Mouse (Mus musculus) heart, postnatal 14 days (tissue): Measurements from ENCODE around the gene BC049715. TPM values are rescaled to one million over a fixed set of nuclear protein-coding genes. Genes with fewer than 3 reads are reported as not detected.
"Not testable (repeated sequence)": the region's sequence is repeated elsewhere in the genome, so short reads cannot be mapped to it uniquely, and the experiment has no call there.

Experiments
- DNase-seq, 2 experiments: peaks; one replicate each; pipeline ENCODE4 v3.0.0; 2021 to 2022
- intact Hi-C: fragments of 180-260 bp; cut with DNase I; formaldehyde crosslinking; loops from one replicate; pipeline ENCODE4 v1.15.1; 2025
- microRNA-seq, 2 experiments: library from miRNA; unstranded; fragments of <30 nt; microRNA quantifications; one replicate each; pipeline ENCODE4 v1.2.0; 2021 to 2022
- total RNA-seq, 2 experiments: library from RNA; stranded (reverse); gene quantifications; 2 replicates each; pipeline ENCODE4 v1.2.3; 2021

The BC049715 gene
- total RNA-seq, 2 experiments from 2014 or later = 1.0 to 1.3 TPM

- intact Hi-C loops = no loop called here
- DNase-seq = peak; percentile 28 to 47
These were observed 56.0 kb downstream of the BC049715 start for GRCm38 (mm10) chr6:136883431-136883915.

DNA sequence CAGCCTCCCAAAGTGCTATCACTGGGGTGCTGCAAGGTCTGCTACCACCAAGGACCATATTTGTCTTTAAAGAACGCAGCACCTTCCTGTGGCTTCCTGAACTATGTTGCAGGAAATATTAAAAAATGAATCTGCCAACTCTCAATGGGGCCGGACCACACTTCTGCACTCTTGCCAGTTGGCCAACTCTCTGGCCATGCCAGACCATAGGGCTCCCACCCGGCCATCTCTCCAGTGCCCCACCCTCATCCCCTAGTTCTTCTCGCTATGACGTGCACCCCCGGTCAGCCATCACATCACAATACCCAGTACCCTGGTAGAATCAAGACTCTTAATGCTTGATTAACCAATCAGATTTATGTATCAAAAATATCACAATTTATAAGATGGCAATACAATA lies 56.5 kb downstream of the BC049715 start:
- DNase-seq = no peak
- intact Hi-C loops = no loop called here

DNA sequence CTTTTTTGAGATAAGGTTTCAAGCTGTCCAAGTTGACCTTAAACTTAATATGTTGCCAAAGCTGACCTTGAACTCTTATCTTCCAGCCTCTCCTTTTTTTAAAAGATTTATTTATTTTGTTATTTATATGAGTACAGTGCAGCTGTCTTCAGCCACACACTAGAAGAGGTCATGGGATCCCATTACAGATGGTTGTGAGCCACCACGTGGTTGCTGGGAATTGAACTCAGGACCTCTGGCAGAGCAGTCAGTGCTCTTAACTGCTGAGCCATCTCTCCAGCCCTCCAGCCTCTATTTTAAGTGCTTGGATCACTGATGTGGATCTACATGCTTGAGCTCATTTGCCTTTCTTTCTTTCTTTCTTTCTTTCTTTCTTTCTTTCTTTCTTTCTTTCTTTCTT lies 57.3 kb downstream of the BC049715 start:
- intact Hi-C loops, DNase-seq: not testable (repeated sequence)

DNA sequence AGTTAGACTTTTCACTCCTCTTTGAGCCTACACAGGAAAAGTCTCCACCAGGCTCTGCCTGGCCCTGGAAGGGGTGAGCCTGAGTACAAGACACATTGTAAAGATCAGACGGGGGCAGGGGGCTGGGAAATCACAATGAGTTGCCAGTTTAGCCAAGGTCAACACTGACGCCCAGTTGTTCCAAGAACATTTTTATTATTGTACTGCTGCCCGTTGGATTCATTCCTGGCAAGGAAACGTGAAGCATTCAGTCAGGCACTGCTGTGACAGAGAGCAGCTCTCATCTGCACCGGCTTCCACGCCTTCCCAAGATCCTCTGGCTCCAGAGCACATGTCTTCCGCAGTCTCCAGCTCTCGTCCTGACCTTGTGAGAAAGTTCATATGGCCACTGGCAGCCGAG lies 60.4 kb downstream of the BC049715 start:
- intact Hi-C loops = no loop called here
- DNase-seq = peak; percentile 67 to 74

DNA sequence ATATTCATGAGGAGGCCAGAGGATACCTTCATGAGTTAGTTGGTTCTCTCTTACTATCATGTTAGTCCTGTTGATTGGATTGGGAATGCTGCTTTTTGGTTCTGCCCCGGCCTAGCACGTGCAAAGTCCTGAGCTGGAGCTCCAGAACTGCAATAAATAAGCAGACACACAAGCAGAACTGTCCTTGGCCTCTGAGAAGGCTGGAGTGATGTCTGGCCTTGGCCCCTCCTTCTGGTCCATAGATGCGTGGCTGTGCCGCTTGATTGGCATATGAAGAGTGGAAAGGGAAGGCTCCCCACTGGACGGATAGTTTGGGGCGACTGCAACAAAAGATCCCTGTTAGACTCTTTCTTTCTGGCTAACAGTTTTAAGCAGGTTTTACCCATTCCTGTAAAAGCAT lies 61.6 kb downstream of the BC049715 start:
- intact Hi-C loops = no loop called here
- no peak for DNase-seq

DNA sequence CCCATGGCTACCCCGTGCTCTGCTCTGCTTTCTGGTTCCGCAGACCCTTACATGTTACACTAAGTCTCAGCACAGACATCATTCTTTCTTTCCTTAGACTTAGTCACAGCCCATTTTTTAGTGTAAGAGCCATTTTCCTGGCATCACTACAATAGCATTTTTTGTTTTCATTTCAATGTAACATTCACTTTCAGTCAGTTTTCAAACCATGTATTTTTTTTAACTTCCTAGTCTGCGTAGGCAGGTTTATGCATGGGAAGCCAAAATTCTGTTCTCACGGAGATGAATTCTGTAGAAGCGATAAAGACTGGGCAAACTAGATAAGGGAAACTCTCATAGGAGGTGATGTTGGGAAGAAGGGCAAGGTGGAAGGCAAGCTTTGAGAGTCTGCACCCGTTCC lies 62.1 kb downstream of the BC049715 start:
- intact Hi-C loops = no loop called here
- DNase-seq = no peak

Small RNAs within 50 kb of the gene (microRNA-seq; reads per million reads assigned to microRNA genes)
- gene Gm44364 = 0 reads per million in 2 experiments

Other genes starting within 250 kb of the BC049715 start
- gene Plbd1, start 165.7 kb upstream of the BC049715 start, total RNA-seq = 10 to 100 TPM; 30.5 to 34.4 TPM
- not detected for gene Gucy2c, start 45.9 kb upstream of the BC049715 start, total RNA-seq
- gene Hist4h4, start 23.2 kb upstream of the BC049715 start, total RNA-seq = 10 to 100 TPM; 12.1 to 15.3 TPM
- 10 to 100 TPM; 33.4 to 38.2 TPM for gene H2afj, start 19.4 kb upstream of the BC049715 start, total RNA-seq
- 10 to 100 TPM; 64.3 to 66.0 TPM for gene Wbp11, start 607 bp downstream of the BC049715 start, total RNA-seq
- gene Smco3, start 7.8 kb downstream of the BC049715 start, total RNA-seq = not detected
- gene Art4, start 30.1 kb downstream of the BC049715 start, total RNA-seq = 10 to 100 TPM; 14.7 to 18.2 TPM
- 100 to 1,000 TPM; 373 to 513 TPM for gene Mgp, start 48.2 kb downstream of the BC049715 start, total RNA-seq
- gene Erp27, start 94.6 kb downstream of the BC049715 start, total RNA-seq = under 1 TPM in 1 of 2 experiments, not detected in 1; 0.17 TPM
- under 1 TPM in 1 of 2 experiments, not detected in 1; 0.46 TPM for gene Pde6h, start 96.2 kb downstream of the BC049715 start, total RNA-seq
- gene Arhgdib, start 114.3 kb downstream of the BC049715 start, total RNA-seq = 10 to 100 TPM; 36.9 to 45.4 TPM